Mouse (Mus musculus): ENCODE results near the gene Raet1d. TPM values are rescaled to one million over a fixed set of nuclear protein-coding genes. Genes with fewer than 3 reads are reported as not detected.
A peak's percentile ranks its signal among the peaks of the same experiment; 100 is the strongest.
"Not testable (repeated sequence)": the region's sequence is repeated elsewhere in the genome, so short reads cannot be mapped to it uniquely, and the experiment has no call there.

Gene Raet1d
- polyA plus RNA-seq, 1 experiment from 2014 or later, result 12.3 TPM

- no CpG with 5 or more reads among the region's 2 CpGs for WGBS
- H3K4me3 ChIP-seq; H3K9me3 ChIP-seq (replicated peaks); H3K9ac ChIP-seq; H3K27ac ChIP-seq; H3K4me2 ChIP-seq (replicated peaks); H3K4me1 ChIP-seq; H3K27me3 ChIP-seq; H3K36me3 ChIP-seq: not testable (repeated sequence)
- peak; percentile 73 for ATAC-seq (ENCODE audit: low FRiP score)
Observed at GRCm38 (mm10) chr10:22393028-22393824, 32.9 kb downstream of the Raet1d start.

GRCm38 (mm10) chr10:22396680-22397079 lies 36.3 kb downstream of the Raet1d start:
- not testable (repeated sequence) for H3K27me3 ChIP-seq; H3K4me1 ChIP-seq; H3K4me3 ChIP-seq; H3K27ac ChIP-seq; H3K9me3 ChIP-seq (replicated peaks); H3K36me3 ChIP-seq; H3K9ac ChIP-seq; H3K4me2 ChIP-seq (replicated peaks); ATAC-seq (ENCODE audit: low FRiP score)
- 23% methylated on average over 1 of the region's 1 CpGs for WGBS

- peak; percentile 66 for ATAC-seq (ENCODE audit: low FRiP score)
- not testable (repeated sequence) for H3K27ac ChIP-seq; H3K9ac ChIP-seq; H3K27me3 ChIP-seq; H3K9me3 ChIP-seq (replicated peaks); H3K4me1 ChIP-seq; H3K4me2 ChIP-seq (replicated peaks); H3K4me3 ChIP-seq; H3K36me3 ChIP-seq
- WGBS, result 2% methylated on average over 9 of the region's 11 CpGs
Observed at GRCm38 (mm10) chr10:22402225-22402917, 42.0 kb downstream of the Raet1d start.

GRCm38 (mm10) chr10:22413702-22414494 lies 53.5 kb downstream of the Raet1d start:
- ATAC-seq (ENCODE audit: low FRiP score), result peak; percentile 48
- H3K4me2 ChIP-seq (replicated peaks); H3K9me3 ChIP-seq (replicated peaks); H3K4me1 ChIP-seq; H3K36me3 ChIP-seq; H3K9ac ChIP-seq; H3K27me3 ChIP-seq; H3K27ac ChIP-seq; H3K4me3 ChIP-seq: not testable (repeated sequence)
- 21% methylated on average over 2 of the region's 8 CpGs for WGBS

Other genes starting within 250 kb of the Raet1d start
- gene E030030I06Rik, start 211.3 kb upstream of the Raet1d start, polyA plus RNA-seq (2016; fragmentation: Nextera tagmentation; extraction: Ambion mirVana), result 13.5 and 15.6 TPM in 2 replicates
- gene Raet1e, start 202.0 kb upstream of the Raet1d start, polyA plus RNA-seq (2016; fragmentation: Nextera tagmentation; extraction: Ambion mirVana), result 6.1 and 6.8 TPM in 2 replicates
- 0.85 and 1.2 TPM in 2 replicates for gene H60b, start 202.0 kb upstream of the Raet1d start, polyA plus RNA-seq (2016; fragmentation: Nextera tagmentation; extraction: Ambion mirVana)